Mouse (Mus musculus): ENCODE measurements around the gene Fbxl22. TPM values are rescaled to one million over a fixed set of nuclear protein-coding genes. Genes with fewer than 3 reads are reported as not detected.

Fbxl22 gene
- polyA plus RNA-seq, 1 experiment from 2014 or later: 2.0 TPM

Other genes starting within 250 kb of the Fbxl22 start
- gene Herc1, start 164.1 kb downstream of the Fbxl22 start, polyA plus RNA-seq (2014; fragmentation: Nextera tagmentation; extraction: Ambion mirVana): 36.6 and 42.2 TPM in 2 replicates
- 101 and 117 TPM in 2 replicates for gene Usp3, start 78.5 kb upstream of the Fbxl22 start, polyA plus RNA-seq (2014; fragmentation: Nextera tagmentation; extraction: Ambion mirVana)
- gene Car12, start 199.1 kb upstream of the Fbxl22 start, polyA plus RNA-seq (2014; fragmentation: Nextera tagmentation; extraction: Ambion mirVana): 1.0 and 1.2 TPM in 2 replicates

Data from hindbrain, embryonic 11.5 days (tissue).